Mouse (Mus musculus): ENCODE data around the gene Tulp2. TPM values are rescaled to one million over a fixed set of nuclear protein-coding genes. Genes with fewer than 3 reads are reported as not detected.

Tulp2 gene
- polyA plus RNA-seq, 1 experiment = 0.17 TPM

DNA sequence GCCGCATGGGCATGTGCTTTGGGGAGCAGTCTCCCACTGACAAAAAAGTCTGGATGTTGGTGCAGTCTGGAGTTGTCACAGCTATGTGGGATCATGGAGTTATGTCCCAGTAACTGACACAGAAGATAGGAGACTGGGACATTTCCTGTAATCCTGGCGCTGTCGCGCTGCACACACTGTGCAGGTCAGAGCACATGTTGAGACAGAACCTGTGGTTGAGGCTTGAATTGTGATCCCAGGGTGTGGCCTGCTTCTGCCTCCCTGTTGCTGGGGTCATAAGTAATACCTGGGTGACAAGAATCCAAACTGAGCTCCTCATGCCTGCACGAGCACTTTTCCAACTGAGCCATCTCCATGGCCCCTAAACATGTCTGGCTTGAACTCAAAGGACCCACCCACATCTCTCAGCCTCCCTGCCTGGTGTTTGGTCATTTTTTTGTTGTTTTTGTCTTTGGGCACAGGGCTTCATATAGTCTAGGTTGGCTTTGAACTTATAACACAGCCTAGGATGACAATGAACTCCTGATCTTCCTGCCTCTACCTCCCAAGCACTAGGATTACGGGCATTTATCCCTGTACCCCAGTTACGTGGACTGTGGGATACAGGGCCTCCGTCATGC lies 10.7 kb downstream of the Tulp2 start:
- WGBS = 92% methylated on average over 8 of the region's 8 CpGs
- Histone ChIP-seq H3K4me3 (replicated peaks; ENCODE audit: extremely low read depth, low read depth, low read length) (no peak overlapping the region), H3K4me1 (ENCODE audit: control insufficient read depth, insufficient read depth, low read length) (peaks cover 3% of the 10 kb centered on the region; the same call in 1 of the 2 replicates)
- DNase-seq = no peak
- TF ChIP-seq CTCF (IDR thresholded peaks at IDR 0.05; ENCODE audit: insufficient read depth, low read length) = no peak
- no peak for TF ChIP-seq POLR2A (IDR thresholded peaks at IDR 0.05; ENCODE audit: borderline replicate concordance, extremely low read depth, low read depth, low read length)

DNA sequence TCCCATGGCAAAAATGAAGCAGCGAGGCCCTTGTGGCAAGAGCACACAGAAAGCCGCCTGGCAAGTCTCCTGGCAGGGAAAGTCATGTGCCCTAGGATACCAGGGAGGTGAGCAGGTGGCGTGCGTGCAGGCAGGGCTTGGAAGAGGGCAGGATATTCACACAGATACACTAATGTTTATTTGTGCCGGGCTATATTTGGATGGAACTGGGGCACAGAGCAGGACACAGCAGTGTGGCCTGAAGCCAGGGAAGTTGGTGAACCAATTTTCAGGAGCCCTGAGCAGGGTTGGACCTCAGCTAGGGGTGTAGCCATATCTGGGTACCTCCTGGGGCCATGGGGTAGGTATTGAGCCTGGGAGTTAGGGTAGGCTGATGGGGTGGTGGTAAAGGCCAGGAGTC lies 11.3 kb downstream of the Tulp2 start:
- Histone ChIP-seq H3K4me3 (replicated peaks; ENCODE audit: extremely low read depth, low read depth, low read length) (no peak overlapping the region), H3K4me1 (ENCODE audit: control insufficient read depth, insufficient read depth, low read length) (peaks cover 3% of the 10 kb centered on the region; the same call in 1 of the 2 replicates)
- TF ChIP-seq CTCF (IDR thresholded peaks at IDR 0.05; ENCODE audit: insufficient read depth, low read length) (no peak), POLR2A (IDR thresholded peaks at IDR 0.05; ENCODE audit: borderline replicate concordance, extremely low read depth, low read depth, low read length) (no peak)
- DNase-seq = no peak
- 68% methylated on average over 5 of the region's 5 CpGs for WGBS

DNA sequence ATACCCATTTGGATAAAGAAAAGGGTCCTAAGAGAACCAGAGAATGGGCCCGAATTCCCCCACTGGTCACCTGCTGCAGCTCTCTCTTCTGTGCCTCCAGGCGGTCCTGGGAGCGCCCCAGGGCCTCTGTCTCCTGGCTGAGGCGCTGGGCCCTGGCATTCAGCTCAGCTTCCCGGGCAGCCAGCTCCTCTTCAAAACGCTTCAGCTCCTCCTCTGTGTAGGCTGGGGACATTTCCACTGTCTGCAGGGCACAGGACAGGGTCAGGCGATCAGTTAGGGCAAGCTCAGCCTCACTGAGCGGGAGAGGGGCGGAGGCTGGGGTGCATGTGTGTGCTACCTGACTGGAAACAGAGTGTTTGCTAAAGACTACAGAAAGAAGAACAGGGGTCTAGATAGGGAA lies 12.9 kb downstream of the Tulp2 start:
- Histone ChIP-seq H3K4me1 (ENCODE audit: control insufficient read depth, insufficient read depth, low read length) (peaks cover 3% of the 10 kb centered on the region; the same call in 1 of the 2 replicates), H3K4me3 (replicated peaks; ENCODE audit: extremely low read depth, low read depth, low read length) (no peak overlapping the region)
- no peak for DNase-seq
- TF ChIP-seq CTCF (IDR thresholded peaks at IDR 0.05; ENCODE audit: insufficient read depth, low read length) (no peak), POLR2A (IDR thresholded peaks at IDR 0.05; ENCODE audit: borderline replicate concordance, extremely low read depth, low read depth, low read length) (no peak)
- 83% methylated on average over 9 of the region's 9 CpGs for WGBS

DNA sequence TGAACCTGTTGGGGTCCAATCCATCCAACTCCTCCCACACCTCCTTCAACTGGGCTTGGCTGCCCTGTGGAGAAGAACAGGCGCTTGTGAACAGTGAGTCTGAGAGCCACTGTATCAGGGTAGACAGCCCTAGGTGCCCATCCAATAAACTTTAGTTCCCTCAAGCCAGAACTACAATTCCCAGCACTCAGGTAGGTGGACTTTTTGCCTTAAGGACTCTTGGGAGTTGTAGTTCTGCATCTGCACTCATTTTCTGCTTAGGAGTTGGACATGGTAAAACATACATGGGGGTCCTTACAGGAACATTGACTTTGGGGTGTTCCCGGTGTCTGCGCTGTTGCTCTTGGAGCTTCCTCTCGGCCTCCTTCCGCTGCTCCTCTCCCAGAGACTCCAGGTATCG lies 16.8 kb downstream of the Tulp2 start:
- 95% methylated on average over 6 of the region's 6 CpGs for WGBS
- no peaks in the 10 kb centered on the region for H3K4me1 ChIP-seq (ENCODE audit: control insufficient read depth, insufficient read depth, low read length)
- TF ChIP-seq POLR2A (IDR thresholded peaks at IDR 0.05; ENCODE audit: borderline replicate concordance, extremely low read depth, low read depth, low read length) = no peak
- no peak for TF ChIP-seq CTCF (IDR thresholded peaks at IDR 0.05; ENCODE audit: insufficient read depth, low read length)
- no peak overlapping the region for H3K4me3 ChIP-seq (replicated peaks; ENCODE audit: extremely low read depth, low read depth, low read length)
- no peak for DNase-seq

DNA sequence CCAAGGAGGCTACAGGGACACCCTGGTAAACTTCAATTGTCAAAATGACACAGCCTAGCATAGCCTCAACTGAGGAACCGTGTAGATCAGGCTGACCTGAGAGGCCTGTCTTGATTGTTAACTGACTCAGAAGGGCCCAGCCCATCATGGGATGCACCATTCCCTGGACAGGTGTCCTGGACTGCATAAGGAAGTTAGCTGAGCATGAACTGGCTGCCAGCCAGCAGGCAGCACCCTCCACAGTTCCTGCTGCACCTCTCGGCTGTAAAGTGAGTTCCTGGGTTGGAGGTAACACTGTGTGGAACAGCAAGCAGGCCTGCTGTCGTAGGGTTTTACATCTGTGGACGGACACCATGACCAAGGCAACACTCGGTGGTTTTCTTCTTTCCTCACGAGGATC lies 25.9 kb downstream of the Tulp2 start:
- Histone ChIP-seq H3K4me1 (ENCODE audit: control insufficient read depth, insufficient read depth, low read length) (peaks cover 11% of the 10 kb centered on the region), H3K4me3 (replicated peaks; ENCODE audit: extremely low read depth, low read depth, low read length) (no peak overlapping the region)
- no peak for DNase-seq
- 74% methylated on average over 6 of the region's 6 CpGs for WGBS
- TF ChIP-seq CTCF (IDR thresholded peaks at IDR 0.05; ENCODE audit: insufficient read depth, low read length) (no peak), POLR2A (IDR thresholded peaks at IDR 0.05; ENCODE audit: borderline replicate concordance, extremely low read depth, low read depth, low read length) (no peak)

DNA sequence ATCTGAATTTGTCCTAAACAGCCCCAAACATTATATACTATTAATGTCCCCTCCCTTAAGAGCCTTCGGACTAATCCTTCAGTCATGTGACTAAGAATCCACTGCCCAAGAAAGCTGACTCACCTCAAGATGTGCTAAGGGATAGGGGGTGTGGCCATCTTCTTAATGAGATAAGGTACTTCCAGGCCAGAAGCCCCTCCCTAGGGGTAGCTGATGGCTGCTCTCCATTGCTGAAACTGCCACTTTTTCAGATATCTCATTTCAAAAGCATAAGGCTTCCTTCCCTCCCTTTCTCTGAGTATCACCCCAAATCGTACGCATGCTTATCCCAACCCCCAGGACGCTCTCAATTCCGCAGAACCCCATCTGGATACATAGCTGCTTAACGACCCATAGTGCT lies 26.9 kb downstream of the Tulp2 start:
- peaks cover 11% of the 10 kb centered on the region for H3K4me1 ChIP-seq (ENCODE audit: control insufficient read depth, insufficient read depth, low read length)
- TF ChIP-seq POLR2A (IDR thresholded peaks at IDR 0.05; ENCODE audit: borderline replicate concordance, extremely low read depth, low read depth, low read length) (no peak), CTCF (IDR thresholded peaks at IDR 0.05; ENCODE audit: insufficient read depth, low read length) (no peak)
- DNase-seq = no peak
- WGBS = 79% methylated on average over 6 of the region's 6 CpGs
- H3K4me3 ChIP-seq (replicated peaks; ENCODE audit: extremely low read depth, low read depth, low read length) = no peak overlapping the region

DNA sequence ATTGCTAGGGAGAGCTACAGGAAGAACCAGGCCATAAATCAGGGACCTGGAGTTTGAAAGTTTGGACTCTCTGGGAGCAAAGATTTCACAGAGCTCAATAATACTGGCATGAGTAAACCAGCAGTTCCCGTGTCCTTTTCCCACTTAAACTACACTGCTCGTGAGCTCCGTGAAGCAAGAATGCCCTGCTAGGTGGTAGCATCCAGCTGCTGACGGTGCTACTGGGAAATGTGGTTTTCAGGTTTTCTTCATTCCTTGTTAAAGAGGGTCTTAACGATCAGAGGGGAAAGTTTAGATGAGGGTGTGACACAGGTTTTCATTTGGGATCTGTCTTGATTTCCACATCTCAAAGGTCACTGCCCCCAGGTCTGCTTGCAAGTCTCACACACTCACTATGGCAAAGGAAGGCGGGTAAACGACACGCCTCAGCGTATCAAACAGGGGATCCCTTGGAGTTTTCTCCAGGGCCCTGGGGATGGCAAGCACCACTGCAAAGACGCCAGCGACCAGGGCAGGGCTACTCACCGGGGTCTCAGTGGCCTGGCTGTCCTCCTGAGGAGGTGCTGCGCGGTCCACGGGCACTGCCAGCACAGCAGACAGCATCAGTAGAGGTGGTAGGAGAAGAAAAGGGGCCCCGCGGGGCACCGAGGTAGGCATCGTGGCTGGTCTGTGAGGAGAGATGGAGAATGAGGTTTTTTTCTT lies 27.7 kb downstream of the Tulp2 start:
- DNase-seq = no peak
- peak overlapping the region; percentile 94 for H3K4me3 ChIP-seq (replicated peaks; ENCODE audit: extremely low read depth, low read depth, low read length)
- H3K4me1 ChIP-seq (ENCODE audit: control insufficient read depth, insufficient read depth, low read length) = peaks cover 11% of the 10 kb centered on the region
- TF ChIP-seq POLR2A (IDR thresholded peaks at IDR 0.05; ENCODE audit: borderline replicate concordance, extremely low read depth, low read depth, low read length) = no peak
- no peak for TF ChIP-seq CTCF (IDR thresholded peaks at IDR 0.05; ENCODE audit: insufficient read depth, low read length)
- WGBS = 19% methylated on average over 19 of the region's 19 CpGs

DNA sequence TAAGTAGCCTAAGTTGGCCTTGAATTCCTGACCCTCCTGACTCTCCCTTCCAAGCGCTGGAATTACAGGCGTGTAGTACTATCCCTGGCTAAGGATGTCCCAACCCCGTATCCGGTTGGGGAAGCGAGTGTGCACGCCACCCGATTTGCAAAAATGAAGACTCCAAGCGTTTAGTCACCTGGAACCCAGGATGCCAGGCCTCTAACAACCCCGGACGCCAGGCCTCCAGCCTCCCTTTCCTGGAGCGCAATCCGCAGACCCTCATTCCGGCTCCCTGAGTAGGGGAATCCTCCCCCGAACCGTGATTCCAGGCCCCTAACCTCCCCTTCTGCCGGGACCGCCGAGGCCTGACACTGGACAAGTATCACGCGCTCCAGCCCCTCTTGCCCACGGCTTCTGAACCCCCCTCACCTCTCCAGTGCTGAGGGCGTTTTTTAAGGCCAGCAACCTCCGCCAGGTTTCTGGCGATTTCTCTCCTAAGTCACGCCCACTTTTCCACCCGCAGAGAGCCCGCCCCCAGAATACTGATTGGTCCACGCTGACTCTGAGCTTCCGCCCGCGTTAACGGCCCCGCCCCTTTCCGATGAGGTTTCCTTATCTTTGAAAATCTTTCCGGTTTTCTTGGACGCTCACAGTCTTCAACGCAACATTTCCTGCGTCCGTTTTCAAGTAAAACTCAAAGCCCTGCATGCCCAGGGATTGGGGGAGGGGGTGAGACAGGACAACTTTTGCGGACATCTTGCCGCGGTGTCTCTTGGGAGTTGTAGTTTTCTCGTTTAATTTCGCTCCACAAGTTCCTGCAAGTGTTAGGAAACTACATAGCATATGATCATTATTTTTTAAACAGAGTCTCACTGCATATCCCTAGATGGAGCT lies 28.5 kb downstream of the Tulp2 start, which contains the start of gene Nucb1:
Nucb1 (minus strand) TSS at position 495 of the 876 bp plus-strand sequence.
- peak within 1 kb of the TSS; percentile 94 for H3K4me3 ChIP-seq (replicated peaks; ENCODE audit: extremely low read depth, low read depth, low read length)
- TF ChIP-seq POLR2A (IDR thresholded peaks at IDR 0.05; ENCODE audit: borderline replicate concordance, extremely low read depth, low read depth, low read length) = peak; percentile 69; the same call in 1 of the 2 replicates
- no peak for TF ChIP-seq CTCF (IDR thresholded peaks at IDR 0.05; ENCODE audit: insufficient read depth, low read length)
- peaks cover 11% of the 10 kb centered on the region for H3K4me1 ChIP-seq (ENCODE audit: control insufficient read depth, insufficient read depth, low read length)
- peak; percentile 93 for DNase-seq
- under 1% methylated on average over 44 of the region's 44 CpGs for WGBS

DNA sequence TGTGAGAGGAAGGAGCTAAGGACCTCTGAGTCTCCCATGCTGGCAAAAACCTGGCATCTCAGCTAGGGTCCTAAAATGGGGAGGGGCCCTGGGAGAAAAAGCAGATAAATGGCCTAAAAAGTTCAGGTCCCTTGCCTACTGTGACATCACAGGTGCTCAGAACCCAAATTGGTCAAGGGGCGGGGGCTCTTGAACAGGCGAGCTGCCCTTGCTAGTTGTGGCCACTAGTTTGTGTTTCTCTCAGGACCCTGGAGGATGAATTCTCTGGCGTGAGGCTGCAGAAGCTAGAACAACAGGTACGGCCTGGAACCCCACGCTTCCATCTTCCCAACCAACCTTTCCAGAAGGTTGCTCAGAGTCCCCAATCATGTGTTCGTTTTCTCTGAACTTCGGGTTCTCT lies 32.7 kb downstream of the Tulp2 start:
- Histone ChIP-seq H3K4me1 (ENCODE audit: control insufficient read depth, insufficient read depth, low read length) (peaks cover 2% of the 10 kb centered on the region; the same call in 1 of the 2 replicates), H3K4me3 (replicated peaks; ENCODE audit: extremely low read depth, low read depth, low read length) (no peak overlapping the region)
- no peak for DNase-seq
- TF ChIP-seq CTCF (IDR thresholded peaks at IDR 0.05; ENCODE audit: insufficient read depth, low read length) = no peak
- TF ChIP-seq POLR2A (IDR thresholded peaks at IDR 0.05; ENCODE audit: borderline replicate concordance, extremely low read depth, low read depth, low read length) = no peak
- 79% methylated on average over 7 of the region's 7 CpGs for WGBS
